Mouse (Mus musculus) layer of hippocampus, postnatal 14 days (tissue): ENCODE measurements at regions not wholly inside any gene's neighbourhood (a gene's known extent, or its start where the extent isn't known, plus 50 kb on each side); places are given as distances from the start of the nearest gene placed in this dataset.

Experiments used
- DNase-seq, 2 experiments: peaks; one replicate each; pipeline ENCODE4 v3.0.0; 2021 to 2022; ENCODE audit warnings: low spot score in 2 of 2, mixed read lengths in 1 of 2

DNA sequence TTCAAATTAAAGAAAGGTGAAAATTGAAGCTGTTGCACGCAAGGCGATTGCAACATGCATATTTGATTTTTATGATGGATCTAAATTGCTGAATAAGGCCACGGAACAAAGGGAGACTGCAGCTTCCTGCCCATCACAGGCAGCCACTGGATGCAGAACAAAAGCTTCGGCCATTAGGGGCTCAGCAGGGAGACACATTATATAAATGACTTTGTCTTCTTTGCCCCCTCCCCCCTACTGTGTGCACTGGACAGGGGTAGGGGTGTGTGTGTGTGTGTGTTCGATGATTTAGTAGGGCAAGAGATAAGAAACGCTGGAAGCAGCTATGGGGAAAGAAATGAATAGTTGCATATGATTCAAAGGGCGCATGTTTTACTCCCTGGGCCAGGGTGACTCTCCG lies 481.2 kb upstream of the Pmfbp1 start:
- DNase-seq, result no peak

DNA sequence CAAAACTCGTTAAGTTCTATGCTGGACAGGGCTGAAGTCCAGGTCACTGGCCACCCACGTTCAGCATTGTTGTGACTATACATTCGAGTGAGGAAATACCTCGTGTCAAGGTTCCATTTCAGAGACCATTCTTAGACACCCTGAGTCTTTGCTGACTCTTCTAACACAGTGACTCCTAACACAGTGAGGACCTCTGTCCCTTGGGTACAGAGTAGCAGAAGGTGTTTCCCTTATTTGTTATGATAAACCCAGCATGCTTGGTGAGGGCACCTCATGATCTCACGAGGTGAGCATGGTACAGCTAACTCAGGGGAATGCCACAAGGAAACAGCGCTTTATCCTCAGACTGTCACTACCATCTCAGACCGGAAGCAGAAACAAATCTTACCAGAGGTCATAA lies 480.2 kb upstream of the Pmfbp1 start:
- DNase-seq, result no peak

DNA sequence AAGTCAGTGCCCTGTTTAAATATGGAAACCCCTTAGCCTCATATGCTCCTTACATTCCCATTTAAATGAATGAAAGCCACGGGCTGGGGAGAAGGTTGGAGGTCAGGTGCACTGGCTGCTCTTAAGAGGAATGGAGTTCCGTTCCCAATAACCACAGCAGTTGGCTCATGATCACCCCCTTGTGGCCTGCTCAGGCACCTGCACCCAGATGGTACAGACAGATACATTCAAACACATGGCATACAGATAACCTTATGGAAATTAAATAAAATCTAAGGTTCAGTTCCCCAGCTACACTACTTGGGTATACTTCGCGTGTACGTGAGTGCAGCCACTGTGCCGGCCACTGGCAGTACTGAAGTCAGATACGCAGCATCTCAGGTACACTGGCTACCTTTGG lies 479.1 kb upstream of the Pmfbp1 start:
- DNase-seq, result peak; percentile 7 to 14

DNA sequence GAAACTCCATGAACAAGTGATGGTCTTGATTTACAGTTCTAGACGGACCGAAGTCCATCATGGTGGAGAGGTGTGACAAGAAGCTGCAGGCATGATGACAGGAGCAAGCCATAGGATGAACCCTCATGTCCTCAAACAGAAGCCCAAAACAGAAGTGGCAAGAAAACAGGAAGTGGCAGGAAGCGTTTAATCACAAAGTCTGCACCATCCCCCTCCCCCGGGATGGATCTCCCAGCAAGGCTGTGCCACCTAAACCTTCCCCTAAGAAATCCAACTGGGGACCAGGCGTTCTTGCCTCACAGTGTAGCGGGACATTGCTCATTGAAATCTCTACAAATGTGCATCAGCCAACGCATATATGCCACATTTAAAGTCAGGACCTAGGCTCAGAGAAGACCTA lies 474.3 kb upstream of the Pmfbp1 start:
- DNase-seq, result no peak

DNA sequence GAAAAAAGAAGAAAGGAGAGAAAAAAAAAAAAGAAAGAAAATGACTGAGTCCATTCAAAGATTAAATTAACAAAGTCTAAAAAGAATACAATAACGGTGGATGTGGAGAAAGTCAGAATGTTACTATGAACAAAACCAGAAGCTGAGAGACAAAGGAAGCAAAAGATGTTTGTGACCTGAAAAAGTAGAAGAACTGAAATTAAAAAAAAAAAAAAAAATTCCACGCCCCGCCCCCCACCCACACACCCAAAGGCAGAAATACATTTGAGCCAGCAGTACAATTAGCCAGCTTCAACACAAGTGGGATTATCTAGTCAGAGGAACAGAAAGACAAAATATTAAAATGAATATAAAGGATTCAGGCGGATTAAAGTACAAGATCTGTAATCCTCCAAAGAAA lies 473.7 kb upstream of the Pmfbp1 start:
- no peak for DNase-seq

DNA sequence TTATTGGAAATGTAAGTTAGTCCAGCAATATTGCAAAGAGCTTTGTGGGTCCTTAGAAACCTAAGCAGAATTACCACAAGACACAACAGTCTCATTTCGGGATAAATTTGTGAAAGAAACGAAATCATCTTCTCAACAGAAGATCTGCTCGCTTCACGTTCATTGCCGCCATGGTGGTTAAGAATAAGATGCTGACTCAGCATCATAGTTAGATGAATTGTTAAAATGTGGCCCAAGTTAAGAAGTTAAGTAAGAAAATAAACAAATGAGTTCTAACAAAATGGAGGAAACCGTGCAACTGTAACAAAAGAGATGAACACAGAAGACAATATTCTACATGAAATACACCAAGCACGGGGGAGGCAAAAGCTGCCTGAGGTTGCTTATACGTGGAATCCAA lies 465.9 kb upstream of the Pmfbp1 start:
- no peak for DNase-seq

DNA sequence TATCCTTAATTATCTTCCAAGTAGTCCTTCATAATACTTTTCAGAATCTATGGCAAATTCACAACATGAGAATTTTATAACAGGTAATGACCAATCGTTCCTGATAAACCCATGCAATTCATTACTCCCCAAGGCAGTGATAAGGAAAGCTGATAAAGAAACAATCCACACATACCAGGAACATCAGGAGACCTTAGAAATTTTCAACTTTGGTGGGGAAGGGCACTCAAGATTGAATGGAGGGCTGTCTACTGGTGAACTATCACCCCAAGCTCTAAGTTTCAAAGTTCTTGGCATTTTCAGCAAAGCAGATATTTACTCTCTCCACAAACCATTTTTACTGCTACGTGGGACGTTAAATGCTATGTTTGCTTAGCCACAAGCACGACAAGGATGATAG lies 440.2 kb upstream of the Pmfbp1 start:
- no peak for DNase-seq

DNA sequence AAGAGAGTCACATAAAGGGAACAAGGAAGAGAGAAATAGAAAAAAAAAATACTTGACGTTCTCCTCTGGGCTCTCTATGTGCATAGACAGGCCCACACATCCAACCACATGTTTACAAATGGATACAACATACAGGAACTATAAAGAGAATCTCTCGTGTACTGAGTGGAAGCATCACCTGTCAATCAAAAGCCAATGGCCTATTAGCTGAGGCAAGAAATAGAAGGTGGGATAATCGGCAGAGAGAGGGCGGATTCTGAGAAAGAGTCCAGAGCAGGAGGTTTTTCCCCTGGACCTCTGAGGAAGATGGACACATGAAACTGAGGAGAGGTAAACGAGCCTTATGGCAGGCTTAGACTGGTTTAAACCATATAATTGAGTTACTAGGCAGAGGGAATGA lies 434.7 kb upstream of the Pmfbp1 start:
- no peak for DNase-seq

DNA sequence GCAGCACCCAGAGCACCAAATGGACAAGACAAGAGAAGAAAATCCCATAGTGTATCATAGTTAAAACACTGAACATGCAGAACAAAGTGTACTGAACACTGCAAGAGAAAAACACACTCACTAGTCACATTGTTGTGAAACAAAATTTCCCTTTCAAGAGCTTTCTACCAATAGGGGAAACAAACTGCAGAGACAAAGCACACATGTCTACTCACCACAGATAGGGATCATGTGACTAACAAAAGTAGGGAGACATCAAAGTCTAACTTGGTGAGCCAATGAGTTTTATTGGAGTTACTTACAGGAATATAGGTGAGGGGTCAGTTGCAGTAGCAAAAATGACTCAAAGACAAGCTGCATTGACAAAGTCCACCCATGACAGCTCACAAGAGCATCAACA lies 431.5 kb upstream of the Pmfbp1 start:
- DNase-seq, result no peak

DNA sequence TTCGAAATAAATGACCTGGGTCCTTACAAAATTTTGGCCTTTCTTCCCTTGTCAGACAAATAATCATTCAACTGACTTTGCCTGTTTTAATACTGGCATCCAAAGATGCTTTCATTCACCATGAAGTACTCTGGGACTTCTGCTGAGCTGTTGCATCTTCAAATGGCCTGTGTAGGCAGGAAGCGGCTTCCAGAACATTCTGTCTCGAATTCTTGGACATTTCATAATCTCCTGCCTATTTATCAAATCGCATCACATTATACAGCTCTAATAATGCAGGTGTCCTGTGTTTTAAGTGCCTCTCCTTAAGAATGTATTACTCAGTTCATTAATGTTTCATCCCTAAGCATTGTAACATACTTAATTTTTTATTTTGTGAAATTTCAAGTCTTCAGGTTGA lies 420.1 kb upstream of the Pmfbp1 start:
- no peak for DNase-seq

DNA sequence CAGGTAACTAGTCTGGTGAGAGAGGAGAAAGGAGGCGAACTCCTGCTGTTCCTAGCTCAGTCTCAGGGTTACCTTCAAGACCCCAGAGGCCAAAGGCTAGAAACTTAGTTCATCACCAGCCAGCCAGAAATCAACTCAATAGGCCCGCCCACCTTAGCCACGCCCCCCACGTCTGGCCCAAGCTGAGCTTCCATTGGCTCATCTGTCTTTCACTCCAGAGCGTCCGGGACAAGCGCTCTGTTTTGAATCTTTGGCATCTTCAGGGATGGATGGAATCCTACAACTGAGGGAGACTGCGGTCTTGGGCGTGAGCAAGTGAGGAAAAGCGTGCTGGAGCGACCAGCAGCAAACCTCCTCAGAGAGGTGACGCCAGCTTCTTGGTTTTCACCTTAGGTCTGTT lies 418.8 kb upstream of the Pmfbp1 start:
- DNase-seq, result no peak

DNA sequence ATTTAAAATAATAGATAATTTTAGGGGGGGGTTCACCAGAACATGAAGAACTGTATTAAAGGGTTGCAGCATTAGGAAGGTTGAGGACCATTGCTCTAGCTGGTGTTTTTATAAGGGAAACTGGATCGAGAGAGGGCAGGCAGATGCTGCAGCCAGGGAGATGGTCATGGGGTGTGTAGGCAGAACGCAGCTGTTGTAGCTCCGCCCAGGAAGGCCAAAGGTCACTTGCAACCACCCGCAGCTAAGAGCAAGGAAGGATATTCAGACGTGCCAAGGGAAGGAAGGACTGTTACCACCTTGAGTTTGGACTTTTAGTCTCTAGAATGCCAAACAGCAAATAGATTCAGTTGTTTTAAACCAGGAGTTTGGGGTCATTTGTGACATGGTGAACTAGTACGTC lies 414.6 kb upstream of the Pmfbp1 start:
- no peak for DNase-seq

DNA sequence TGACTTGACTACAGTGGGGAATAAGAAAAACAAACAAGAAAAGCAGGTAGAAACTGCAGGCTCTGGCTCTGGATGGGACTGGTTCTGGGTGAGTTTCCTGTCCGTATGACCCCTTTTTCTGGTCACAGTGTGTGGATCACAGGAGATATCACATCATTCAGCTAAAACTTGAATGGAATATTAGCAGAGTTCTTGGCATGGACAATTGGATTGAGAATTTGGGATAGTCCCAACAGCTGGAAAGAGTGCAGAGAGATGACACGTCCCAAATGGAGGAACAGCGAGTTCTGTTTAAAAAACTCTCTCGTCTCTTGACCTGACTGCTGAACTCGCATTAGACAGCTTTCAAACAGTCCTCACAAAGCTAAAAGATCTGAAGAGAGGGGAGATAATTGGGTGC lies 412.5 kb upstream of the Pmfbp1 start:
- no peak for DNase-seq

DNA sequence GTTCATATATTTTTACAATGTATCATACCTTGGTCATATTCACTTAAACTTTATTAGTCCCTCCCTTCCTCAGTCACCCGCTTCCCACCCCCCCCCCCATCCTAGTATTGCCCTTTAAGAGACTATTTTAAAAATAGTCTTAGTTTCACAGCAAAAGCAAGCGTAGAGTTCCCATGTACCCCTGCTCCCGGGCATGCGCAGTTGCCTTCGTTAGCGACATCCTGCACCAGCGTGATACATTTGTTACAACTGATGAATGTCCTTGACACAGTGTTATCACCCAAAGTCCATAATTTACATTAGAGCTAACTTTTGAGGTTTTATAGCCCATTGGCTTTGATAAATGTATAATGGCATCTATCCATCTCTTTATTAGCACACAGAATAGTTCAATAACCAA lies 408.7 kb upstream of the Pmfbp1 start:
- DNase-seq, result no peak

DNA sequence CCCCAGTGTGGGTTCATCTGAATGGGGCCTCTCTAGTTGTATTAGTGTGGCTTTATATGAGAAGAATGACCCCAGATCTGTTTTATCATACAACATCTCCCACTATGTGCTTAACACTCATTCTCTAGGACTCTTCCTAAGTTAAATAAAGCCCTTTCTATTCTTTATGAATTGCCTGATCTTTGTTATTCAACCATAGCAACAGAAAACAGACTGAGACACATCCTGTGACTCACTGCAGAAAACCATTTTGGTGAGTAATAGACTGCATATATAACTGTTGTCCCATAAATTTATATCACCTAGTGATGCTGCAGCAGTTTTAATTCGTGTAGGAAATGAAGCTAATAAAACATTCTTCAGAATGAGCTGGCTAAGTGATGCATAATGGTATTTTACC lies 406.0 kb upstream of the Pmfbp1 start:
- DNase-seq, result no peak

DNA sequence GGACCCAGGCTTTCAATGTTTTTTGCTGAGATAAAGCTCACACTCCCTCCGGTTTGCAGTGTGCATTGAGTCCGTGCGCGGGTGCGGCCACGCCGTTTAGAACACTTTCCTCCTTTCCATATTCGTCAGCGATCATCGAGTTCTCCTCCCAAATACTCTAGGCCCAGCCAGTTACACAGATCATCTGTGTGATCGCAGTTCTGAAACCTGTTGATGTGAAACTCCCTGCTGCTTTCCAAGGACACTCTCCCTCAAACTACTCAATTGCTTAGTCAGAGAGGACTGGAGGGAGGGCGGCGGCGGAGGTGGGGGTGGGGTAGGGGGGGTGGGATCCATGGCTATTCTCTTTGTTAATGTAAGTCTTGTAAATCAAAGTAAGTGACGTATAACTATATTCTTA lies 394.2 kb upstream of the Pmfbp1 start:
- DNase-seq, result no peak

DNA sequence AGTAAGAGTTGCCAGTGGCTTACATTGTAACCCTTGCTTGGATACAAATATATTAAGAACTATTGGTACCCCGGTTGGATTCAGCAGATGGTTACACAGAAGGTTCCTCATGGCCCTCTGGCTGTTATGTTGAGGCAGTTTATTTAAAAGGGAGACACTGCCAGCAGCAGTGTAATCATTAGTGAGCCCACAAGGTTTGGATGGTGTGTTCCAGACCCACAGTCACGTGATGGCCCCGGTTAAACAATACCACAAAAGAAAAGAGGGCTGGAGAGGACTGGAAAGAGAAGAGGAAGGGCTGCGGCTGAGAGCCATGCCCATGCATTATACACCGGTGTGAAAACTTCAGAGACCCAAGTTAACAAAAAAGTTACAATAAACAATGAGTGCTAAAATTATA lies 392.4 kb upstream of the Pmfbp1 start:
- peak in 1 of 2 experiments; percentile 52 for DNase-seq

DNA sequence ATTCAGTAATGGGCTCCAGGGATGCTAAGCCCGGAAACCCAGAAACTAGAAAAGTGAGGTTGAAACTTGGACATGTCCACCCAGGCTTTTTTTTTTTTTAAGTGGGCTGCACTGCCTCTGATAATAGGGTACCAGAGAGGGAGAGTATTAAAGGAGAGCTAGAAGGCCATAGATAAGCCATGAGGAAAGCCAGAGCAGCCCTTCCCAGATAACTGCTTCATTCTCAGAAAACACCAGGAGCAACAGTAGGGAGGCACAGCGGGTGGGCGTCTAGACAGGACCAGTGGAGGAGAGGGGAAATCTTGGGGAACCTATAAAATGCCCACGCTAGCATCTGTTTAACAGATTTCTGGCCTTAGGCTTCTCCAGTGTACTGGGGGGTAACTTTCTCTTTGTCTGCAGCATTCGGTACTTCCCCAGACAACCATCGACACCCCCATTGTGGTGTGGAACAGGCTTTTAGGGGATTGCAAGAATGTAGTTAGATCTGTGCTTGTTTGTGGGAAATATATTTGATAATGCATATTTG lies 389.0 kb upstream of the Pmfbp1 start:
- DNase-seq, result no peak

DNA sequence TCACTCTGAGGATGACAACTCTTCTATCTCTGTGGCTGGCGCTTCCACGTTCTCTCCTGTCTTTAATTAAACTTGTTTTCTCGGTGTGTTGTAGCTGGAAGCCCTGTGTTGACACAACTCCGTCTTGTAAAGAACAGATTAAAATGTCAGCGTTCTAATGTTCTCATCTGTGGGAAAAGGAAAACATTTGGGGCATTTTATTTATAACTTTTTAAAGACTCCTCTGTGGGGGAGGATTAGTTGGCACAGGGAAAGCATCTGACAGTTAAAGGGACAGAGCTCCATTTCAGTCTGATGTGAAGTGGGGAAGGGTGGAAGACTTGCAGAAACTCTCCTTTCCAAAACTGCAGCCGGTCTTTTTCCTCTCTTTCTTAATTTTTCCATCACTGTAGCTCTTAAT lies 388.1 kb upstream of the Pmfbp1 start:
- peak in 1 of 2 experiments; percentile 28 for DNase-seq

DNA sequence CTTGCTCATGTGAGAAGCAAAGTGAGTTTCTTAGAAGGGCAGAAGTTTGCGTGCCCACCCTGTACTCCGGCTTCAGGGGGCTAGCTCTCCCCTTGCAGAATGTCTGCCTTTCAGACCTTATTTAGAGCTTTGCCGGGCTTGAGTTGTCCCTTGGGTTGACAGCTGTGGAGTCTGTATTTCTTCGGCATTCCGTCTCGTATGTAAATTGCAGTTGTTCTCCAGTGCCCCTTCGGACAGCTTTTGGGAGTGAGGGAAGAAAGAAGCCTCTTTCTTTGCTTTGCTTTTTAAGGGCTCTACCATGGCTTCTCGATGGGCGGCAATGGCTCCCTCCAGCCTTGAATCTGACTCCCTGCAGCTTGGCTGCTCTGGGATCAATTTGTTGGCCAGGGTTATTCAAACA lies 386.9 kb upstream of the Pmfbp1 start:
- no peak for DNase-seq

DNA sequence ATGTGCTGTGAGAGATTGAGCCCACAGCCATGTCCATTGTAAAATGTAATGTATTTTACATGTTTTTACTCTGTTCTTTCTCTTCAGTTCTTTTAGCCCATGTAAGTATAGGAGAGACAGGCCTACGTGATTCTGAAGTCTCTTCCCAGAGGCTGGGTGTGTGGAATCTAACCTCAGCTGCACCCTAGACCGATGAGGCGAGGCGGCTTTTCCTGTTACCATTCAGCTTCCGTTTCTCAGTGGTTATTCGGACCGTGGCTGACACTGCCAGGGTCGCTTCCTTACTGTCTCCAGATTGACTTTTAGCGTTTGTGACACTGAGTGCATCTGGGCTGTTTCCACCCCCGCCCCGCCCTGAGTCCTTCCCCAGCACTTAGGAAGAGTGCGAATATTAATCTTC lies 386.1 kb upstream of the Pmfbp1 start:
- no peak for DNase-seq

DNA sequence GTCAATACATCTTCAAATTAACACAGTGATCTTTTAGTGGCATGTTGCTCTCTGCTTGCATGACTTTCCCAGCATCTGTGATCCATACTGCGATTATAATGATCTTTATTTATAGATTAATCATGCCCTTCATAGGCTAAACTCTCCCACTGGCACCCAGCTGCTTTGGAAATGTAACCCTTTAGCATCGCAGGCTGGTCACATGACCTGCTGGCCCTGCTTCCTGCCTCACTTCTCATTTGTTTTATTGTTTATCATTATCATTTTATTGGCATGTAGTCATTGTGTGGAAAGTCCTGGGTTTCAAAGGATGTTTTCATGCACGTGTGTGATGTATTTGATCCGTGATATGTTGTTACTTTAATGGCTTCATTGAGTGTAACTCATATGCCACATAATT lies 384.4 kb upstream of the Pmfbp1 start:
- DNase-seq, result no peak

DNA sequence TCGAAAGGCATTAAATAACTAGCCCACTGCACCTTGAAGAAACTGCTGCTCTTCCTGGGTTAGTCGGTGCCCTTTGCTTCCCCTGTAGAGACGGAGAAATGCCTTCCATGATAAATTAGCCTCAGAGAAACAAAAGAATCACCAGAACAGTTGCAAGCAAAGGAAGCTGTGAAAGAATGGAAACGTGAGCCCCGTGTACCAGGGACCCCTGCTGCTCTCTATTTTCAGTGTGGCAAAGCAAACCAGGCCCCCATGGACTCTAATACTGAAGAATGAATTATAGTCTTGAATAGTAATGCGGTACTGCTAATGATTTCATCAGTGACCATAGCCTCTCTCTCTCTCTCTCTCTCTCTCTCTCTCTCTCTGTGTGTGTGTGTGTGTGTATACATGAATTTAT lies 372.1 kb upstream of the Pmfbp1 start:
- DNase-seq, result no peak

DNA sequence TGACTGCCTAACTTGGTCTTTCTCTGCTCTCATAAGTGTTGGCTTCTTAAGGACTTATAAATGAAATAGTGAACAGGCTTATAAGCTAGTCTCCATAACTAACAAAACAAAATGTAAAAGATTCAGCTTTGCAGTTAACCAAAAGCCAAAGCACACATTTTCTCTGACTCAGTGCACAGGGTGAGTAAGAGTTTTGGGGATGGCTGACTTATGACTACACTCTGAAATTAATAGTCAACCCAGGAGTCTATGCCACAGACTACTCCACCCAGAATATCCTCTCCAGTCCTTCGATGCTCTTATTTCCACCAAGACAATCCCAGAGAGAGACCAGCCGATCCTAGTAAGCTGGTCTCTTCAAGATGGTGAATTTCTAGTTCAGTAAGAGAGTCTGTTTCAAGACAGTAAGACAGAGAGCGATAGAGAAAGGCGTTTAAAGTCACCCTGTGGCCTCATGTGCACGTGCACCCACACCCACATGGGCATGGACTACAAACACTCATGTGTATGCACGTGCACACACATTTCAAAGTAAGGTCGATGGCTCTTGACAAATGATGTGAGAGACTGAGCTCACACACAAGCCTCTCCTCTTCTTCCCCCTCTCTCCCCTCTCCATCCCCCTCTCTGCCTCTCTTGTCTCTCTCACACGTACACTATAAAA lies 351.2 kb upstream of the Pmfbp1 start:
- no peak for DNase-seq
